Mouse (Mus musculus) monocyte, adult 5-6 weeks (primary cell): Measurements from ENCODE around the gene Scfd2. TPM values are rescaled to one million over a fixed set of nuclear protein-coding genes. Genes with fewer than 3 reads are reported as not detected.

ENCODE experiments used
- ATAC-seq: fragments of 153-309, 156-312 bp; replicated peaks from 2 replicates; pipeline ENCODE4 v1.8.0; 2017; ENCODE audit warnings: mild to moderate bottlenecking; ENCODE audit not compliant: low TSS enrichment, insufficient number of reproducible peaks, severe bottlenecking, poor library complexity, low FRiP score
- total RNA-seq: library from RNA; stranded (forward); fragments of 200-1000, 200-491, 200-594 nt; gene quantifications from 3 replicates; pipeline ENCODE4 v1.2.3, GENCODE M21; 2017

Gene Scfd2
- total RNA-seq, 1 experiment from 2014 or later = 15.9 TPM

- ATAC-seq = no peak
Observed at GRCm38 (mm10) chr5:74388101-74388500, 143.5 kb downstream of the Scfd2 start.

- ATAC-seq = no peak
Observed at GRCm38 (mm10) chr5:74387143-74387886, 144.2 kb downstream of the Scfd2 start.

GRCm38 (mm10) chr5:74380045-74380444 is 151.5 kb downstream of the Scfd2 start:
- ATAC-seq = no peak

GRCm38 (mm10) chr5:74366710-74367101 is 164.9 kb downstream of the Scfd2 start:
- ATAC-seq = no peak

GRCm38 (mm10) chr5:74365984-74366709 is 165.4 kb downstream of the Scfd2 start:
- no peak for ATAC-seq

- ATAC-seq = no peak
Observed at GRCm38 (mm10) chr5:74365408-74365807, 166.2 kb downstream of the Scfd2 start.

GRCm38 (mm10) chr5:74363296-74363695 is 168.3 kb downstream of the Scfd2 start:
- ATAC-seq = no peak

GRCm38 (mm10) chr5:74361531-74361930 is 170.0 kb downstream of the Scfd2 start:
- ATAC-seq = no peak

- ATAC-seq = no peak
Observed at GRCm38 (mm10) chr5:74358033-74358432, 173.5 kb downstream of the Scfd2 start.

- no peak for ATAC-seq
Observed at GRCm38 (mm10) chr5:74355416-74356177, 176.0 kb downstream of the Scfd2 start.

GRCm38 (mm10) chr5:74350909-74351308 is 180.7 kb downstream of the Scfd2 start:
- no peak for ATAC-seq

- ATAC-seq = no peak
Observed at GRCm38 (mm10) chr5:74348079-74348870, 183.3 kb downstream of the Scfd2 start.

GRCm38 (mm10) chr5:74343045-74343444 is 188.5 kb downstream of the Scfd2 start:
- ATAC-seq = no peak

GRCm38 (mm10) chr5:74342557-74342956 is 189.0 kb downstream of the Scfd2 start:
- ATAC-seq = no peak

GRCm38 (mm10) chr5:74337491-74337890 is 194.1 kb downstream of the Scfd2 start:
- ATAC-seq = no peak

GRCm38 (mm10) chr5:74336780-74337179 is 194.8 kb downstream of the Scfd2 start:
- no peak for ATAC-seq

- ATAC-seq = no peak
Observed at GRCm38 (mm10) chr5:74333258-74333657, 198.3 kb downstream of the Scfd2 start.

- no peak for ATAC-seq
Observed at GRCm38 (mm10) chr5:74326228-74326627, 205.3 kb downstream of the Scfd2 start.
